Mouse (Mus musculus): ENCODE data around the gene Exoc3l. TPM values are rescaled to one million over a fixed set of nuclear protein-coding genes. Genes with fewer than 3 reads are reported as not detected.

The Exoc3l gene
- total RNA-seq, 2 experiments from 2014 or later: 6.0 to 7.2 TPM

DNA sequence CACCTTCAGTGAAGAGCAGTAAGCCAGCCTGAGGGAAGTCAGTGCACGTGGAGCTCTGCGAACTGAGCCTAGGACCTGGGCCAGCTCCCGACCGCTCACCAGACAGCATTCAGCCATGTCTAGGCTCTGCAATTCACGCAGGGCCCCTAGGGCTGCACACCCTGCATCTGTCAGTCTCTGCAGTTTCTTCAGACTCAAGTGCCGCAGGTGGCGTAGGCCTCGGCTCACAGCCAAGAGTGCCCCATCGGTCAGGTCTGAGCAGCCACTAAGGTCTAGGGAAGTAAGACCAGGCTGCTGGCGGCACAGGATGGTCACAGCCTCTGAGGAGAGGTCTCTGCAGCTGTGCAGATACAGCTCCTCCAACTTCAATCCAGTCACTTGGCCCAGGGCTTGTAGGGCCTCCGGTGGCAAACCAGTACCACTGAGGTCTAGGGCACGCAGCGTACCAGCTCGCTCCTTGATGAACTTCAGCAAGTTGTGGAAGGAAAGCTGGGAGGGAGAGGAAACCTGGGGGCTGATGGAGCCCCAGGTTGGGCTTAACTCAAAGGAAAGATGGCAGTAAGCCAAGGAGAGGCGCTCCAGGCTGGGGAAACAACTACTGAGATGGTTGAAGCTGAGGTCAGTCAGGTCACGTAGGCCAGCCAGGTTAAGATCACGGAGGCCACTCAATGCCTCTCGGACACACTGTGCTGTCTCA is 19.3 kb upstream of the Exoc3l start:
- intact Hi-C loops (cut with DNase I): no loop called here
- no peak for DNase-seq

DNA sequence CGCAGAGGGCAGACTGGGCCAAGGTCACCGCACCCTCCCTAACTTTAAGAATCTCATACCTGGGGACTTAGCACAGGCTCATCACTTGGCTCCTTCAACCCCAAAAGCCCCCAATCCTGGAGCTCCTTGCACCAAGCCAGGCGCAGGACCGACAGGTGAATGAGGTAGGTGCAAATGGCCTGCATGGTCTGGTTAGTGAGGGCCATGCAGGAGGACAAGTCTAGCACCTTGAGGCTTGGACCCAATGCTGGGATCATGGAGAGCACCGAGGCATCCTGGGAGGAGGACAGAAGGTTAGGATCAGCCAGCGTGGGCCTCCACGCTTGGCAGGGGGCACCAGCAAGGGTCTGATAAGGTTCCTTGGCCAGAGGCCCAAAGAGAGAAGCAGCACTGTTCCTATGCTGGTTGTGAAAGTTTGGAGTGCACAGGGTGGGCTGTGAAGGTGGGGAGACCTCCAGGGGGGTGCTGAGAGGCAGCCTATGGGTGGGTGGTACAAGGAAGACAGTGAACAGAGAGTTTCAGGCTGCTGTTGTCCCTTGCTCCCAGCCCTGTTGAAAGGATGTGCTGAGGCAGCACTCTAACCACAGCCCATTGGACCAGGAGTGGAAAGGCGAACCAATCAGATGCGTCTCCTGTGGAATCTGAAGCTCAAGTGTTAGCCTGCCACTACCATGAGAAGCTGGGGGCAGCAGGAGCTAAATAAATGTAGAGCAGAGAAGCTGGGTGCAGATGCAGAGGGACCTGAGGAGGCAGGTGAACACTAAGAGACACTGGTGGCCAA is 17.9 kb upstream of the Exoc3l start:
- intact Hi-C loops (cut with DNase I): no loop called here
- DNase-seq: no peak

DNA sequence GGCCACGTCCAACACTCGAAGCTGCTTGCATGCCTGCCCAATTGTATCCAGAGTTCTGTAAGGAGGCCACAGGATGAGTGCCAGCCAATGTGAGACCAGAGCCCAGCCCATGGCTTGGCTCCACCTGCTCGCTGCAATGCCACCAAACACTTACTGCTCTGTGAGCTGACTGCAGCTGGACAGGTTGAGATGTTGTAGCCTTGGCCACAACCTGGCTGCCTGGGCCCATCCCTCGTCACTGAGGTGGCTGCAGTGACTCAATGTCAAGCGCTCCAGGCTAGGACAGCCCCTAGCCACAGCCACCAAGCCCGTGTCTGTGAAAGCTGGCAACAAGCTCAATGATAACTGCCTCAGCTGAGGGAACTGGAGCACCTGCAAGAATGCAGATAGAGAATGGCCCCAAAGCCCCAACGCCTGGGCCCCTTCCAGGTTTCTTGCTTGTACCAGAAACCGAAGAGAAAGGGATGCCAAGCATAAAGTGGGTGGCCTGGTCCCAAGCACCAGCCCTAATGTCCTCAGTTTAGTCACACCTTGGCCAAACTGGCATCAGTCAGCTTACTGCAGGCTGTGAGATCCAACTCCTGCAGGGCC is 17.1 kb upstream of the Exoc3l start:
- intact Hi-C loops (cut with DNase I): no loop called here
- no peak for DNase-seq

DNA sequence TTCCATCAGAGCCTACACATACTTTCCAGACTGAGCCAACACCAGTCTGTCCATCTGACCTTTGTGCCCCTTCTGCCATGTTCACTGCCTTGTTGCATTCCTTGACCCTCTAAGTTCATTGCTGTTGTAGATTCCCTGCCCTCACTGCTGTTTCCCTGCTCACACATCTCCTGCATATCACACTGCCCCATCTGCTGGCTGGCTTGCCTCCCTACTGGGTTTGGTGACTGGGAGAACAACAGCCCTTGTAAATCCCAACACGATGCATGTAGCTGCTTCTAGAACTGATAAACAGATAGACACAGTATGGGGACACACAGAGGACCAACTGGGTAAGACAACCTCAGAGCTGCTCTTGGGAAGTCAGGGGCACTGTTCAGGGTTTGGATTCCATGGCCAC is 15.8 kb upstream of the Exoc3l start:
- no peak for DNase-seq
- intact Hi-C loops (cut with DNase I): no loop called here

DNA sequence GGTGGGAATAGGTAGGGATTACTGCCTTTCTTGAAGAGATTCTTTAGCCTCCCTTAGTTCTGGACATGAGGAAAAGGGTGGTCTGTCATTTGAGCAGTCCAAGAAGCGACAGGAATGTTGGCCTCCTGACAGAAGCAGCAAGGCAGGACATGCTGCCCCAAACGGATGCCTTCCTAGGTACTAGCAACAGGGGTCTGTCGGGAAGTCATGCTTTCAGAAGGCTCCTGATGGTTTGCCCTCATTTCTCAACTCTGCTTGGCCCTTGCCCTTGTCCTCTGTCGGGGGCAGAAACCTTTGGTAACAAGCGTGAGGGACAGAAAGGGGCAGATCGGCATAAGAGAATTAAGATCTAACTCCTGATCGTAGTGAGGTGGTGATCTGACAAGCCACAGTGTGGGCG is 14.2 kb upstream of the Exoc3l start:
- intact Hi-C loops (cut with DNase I): no loop called here
- no peak for DNase-seq

DNA sequence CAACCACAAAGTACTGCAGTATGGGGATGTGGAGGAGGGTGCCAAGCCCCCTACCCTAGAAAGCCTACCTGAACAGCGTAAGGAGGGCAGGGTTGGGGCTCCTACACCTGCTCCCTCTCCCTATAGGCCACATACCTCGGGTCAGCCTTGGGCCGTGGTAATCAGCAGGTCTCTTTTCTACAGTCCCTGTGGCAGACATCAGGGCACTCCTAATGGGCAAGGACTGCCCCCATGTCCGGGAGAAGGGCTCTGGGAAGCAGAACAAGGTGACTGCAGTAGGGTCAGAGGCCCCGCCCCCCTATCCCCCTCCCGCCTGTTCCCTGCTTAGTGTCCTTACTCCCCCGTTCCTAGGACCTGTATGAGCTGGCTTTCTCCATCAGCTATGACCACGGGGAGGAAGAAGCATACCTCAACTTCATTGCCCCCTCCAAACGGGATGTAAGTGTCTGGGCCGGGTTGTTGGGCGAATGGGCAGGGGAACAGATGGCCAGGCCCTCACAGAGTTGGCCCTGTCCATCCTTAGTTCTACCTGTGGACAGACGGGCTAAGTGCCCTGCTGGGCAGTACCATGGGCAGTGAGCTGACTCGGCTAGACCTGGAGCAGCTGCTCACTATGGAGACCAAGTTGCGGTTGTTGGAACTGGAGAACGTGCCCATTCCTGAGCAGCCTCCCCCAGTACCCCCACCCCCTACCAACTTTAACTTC is 13.4 kb upstream of the Exoc3l start:
- intact Hi-C loops (cut with DNase I): no loop called here
- peak; percentile 66 for DNase-seq

DNA sequence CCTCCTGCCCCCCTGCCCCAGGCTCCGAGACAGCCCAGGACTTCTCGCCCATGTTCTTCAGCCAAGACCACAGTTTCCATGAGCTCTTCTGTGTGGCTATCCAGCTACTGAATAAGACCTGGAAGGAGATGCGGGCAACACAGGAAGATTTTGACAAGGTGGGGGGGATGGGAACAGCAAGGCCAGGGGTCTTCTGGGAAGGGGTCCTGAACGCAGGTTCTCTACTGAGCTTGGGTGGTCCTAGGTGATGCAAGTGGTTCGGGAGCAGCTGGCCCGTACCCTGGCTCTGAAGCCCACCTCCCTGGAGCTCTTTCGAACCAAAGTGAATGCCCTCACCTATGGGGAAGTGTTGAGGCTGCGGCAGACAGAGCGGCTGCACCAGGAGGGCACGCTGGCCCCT is 12.5 kb upstream of the Exoc3l start:
- no peak for DNase-seq
- intact Hi-C loops (cut with DNase I): no loop called here

DNA sequence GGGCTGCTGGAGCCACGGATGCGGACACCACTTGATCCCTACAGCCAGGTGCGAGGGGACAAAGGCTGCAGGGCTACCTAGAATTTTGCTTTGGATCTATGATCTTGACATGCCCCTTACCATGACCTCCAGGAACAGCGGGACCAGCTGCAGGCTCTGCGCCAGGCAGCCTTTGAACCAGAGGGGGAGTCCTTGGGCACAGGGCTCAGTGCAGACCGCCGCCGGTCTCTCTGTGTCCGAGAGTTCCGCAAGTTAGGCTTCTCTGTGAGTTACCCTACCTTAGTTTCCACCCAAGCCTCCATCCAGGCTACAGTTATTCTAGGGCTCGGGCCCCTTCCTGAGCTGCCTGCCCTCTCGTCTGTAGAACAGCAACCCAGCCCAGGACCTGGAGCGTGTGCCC is 11.8 kb upstream of the Exoc3l start:
- DNase-seq: no peak
- intact Hi-C loops (cut with DNase I): no loop called here

DNA sequence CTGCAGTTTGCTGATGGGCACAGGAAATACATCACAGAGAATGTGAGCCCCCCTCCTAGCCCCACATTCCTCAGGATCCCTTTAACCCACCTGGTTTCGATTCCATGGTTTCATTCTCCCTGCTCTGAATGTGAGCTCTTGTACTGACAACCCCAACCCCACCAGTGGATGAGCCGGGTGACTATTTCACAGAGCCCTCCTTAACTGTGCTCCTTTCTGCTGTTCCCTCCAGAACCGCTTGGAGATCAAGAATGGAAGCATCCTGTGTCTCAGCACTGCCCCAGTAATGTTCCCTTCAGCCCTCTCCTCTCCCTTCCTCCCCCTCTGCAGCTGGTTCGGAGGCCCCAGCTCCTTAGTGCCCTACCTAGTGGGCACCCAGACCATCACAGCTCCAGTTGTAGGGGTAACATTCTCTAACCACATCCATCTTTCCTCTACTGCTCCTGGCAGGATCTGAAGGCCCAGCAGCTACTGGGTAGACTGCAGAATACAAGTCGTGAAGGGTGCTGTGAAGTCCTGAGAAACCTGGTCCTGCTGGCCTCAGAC is 10.3 kb upstream of the Exoc3l start:
- intact Hi-C loops (cut with DNase I): no loop called here
- no peak for DNase-seq

DNA sequence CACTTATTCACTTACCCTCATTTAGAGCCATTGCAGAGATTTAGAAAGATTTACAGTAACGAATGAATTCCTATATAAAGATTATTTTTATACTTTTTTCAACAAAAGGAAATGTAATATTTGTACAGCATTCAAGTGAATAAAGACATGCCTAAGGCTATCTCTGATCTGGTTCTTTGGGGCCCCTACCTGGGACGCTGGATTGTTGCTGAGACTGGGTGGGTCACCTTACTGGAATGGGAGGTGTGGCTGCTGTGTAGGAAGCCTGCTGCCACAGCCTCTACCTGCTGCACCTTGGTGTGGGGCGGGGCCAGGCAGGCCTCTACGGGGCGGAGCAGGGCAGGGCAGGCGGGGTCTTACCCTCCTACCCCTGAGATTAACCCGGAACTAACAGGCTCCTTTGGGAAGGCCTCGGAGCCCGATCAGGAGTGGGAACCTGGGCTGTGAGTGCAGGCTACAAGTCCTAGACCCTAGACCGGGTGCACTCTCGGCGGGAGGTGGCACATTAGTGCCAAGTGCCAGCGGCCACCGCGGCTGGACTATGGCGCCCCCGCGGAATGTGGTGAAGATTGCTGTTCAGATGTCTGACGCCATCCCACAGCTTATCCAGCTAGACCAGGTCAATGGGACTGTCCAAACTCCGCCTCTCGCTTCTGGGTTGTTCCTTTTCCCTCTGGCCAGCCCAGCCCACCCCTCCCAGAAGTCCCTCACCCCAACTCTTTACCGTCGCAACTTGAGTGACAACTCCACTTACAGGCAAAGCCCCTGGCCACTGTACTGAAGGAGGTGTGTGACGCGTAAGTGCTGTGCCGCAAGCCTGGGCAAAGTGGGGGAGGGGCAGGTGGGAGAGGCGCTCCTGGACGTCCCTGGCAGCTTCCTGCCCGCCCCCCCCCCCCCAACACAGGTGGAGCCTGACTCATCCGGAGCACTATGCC is 9.6 kb upstream of the Exoc3l start, which contains the start of gene Elmo3:
Gene Elmo3, plus strand, starts transcription at position 391 of the 935 bp plus-strand sequence.
- DNase-seq: peak; percentile 65
- intact Hi-C loops (cut with DNase I): no loop called here

DNA sequence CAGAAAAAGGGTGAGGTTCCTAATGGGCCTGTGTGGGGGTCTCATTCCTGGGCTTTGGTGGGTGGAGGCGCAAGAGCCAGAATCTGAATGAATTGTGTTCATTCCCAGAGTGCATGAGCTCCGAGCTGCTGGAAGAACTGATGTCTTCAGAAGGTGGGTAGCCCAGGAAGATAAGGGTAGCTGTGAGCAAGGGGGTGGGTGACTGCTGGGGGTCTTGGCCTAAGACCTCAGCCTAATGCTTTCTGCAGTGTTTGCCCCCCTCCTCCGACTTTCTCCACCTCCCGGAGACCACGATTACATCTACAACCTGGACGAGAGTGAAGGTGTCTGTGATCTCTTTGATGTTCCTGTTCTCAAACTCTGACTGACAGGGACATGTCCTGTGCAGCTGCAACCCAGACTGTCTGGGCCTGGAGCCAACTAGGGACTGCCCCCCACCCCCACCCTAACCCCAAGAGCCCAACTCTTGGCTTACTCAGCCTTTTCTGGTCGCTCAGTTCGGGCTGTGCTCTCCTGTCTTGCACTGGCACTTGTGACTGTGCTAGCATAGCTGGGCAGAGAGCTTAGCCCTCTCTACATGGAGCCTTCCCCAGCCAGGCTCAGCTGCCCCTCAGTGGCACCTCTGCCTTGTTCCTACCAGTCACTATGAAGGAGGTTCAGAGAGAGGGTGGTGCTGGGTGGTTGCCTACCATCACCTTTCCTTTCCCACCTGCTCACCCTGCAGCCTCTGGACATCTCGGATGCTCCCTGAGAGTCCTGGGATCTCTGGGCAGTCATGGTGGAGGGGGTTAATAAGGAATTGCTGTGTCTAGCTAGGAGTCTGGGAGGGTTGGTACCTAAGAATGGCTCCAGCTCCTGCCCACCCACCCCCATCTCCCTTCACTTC is 8.7 kb upstream of the Exoc3l start:
- intact Hi-C loops (cut with DNase I): no loop called here
- DNase-seq: no peak

DNA sequence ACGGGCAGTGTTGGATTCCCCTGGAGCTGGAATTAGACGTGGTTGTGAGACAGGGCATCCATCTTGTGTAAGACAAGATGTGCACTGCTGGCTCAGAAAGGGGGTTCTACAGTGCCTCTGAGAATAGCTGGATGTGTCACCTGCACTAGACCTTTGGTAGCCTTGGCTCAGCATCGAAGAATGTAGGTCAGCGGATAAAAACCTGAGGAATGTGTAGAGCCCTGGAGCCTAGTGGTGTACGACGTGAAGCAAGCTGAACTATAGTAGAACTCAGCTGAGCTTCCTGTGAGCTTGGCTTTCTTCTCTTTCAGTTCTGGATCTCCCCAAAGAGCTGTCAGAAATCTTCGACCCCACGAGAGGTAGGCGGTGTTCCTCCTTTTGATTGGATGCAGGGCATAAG is 8.0 kb upstream of the Exoc3l start:
- DNase-seq: no peak
- intact Hi-C loops (cut with DNase I): no loop called here

DNA sequence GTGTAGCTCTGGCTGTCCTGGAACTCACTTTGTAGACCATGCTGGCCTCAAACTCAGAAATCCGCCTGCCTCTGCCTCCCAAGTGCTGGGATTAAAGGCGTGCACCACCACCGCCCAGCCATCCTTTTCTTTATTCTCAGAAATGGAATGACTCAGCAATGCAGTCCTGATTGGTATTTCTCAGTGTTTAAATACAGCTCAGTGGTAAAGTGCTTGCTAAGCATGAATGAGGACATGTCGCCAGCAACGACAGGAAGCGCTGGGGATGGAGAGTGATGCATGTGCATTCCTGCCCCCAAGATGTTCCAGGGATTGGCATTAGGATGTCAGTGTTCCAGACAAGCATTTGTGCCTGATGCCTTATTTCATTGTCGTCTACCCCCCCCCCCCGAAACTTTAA is 7.5 kb upstream of the Exoc3l start:
- intact Hi-C loops (cut with DNase I): no loop called here

DNA sequence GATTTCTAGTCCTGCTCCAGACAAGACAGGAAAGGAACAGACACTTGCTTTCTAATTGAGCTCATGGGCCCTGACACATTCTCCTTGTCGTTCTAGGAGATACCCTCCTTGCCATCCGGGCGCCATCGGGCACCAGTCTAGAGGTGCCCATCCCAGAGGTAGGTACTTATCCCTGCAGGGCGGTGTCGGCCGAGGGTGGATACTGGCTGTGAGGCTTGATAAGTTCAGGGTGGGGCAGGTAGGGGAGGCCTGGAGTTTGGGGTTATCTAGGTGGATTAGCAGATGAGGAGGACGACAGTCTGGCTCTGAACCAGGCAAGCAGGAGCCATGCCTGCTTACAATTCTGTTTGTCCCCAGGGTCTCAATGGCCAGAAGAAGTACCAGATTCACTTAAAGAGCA is 4.1 kb upstream of the Exoc3l start:
- intact Hi-C loops (cut with DNase I): no loop called here

More for the DNA sequence above, 7.5 kb upstream of the Exoc3l start:
- no peak for DNase-seq

DNA sequence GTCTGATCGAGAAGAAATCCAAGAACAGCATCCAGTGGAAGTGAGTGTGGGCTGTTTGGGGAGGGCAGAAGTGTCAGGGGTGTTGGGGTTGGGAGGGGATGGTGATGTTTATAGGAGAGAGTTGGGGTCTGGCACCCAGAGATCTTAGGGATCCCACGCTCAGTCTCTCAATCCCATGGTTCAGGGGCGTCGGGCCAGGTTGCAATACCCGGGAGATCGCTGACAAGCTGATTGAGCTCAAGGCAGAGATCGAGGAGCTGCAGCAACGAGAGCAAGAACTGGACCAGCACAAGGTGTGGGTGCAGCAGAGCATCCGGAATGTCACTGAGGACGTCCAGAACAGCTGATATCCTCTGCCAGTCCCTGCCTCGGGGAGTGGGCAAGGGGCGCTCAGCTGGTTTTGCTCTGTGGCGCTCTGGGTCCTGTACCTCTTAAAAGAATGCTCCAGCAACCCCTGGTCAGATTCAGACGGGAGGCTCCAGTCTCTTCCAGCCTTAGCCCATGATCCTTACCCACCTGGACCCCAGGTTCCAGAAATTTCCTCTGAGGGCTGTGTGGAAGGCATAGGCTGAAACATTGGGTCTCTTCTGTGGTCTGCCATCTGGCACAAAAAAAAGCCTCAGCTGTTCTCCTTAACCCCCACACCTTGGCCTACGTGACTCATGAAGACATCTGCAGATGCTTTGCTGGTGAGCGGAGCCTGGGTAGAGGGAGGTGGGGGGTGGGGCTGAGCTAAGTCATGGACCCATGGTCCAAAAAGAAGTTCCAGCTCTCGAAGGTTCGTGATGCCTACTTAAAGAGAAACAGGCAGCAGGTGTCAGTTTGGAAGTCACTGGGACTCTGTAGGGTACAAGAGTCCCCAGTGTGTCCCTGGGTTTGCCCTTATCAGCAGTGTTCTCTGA is 2.7 kb upstream of the Exoc3l start:
- no peak for DNase-seq
- intact Hi-C loops (cut with DNase I): no loop called here

More for the DNA sequence above, 4.1 kb upstream of the Exoc3l start:
- DNase-seq: no peak

DNA sequence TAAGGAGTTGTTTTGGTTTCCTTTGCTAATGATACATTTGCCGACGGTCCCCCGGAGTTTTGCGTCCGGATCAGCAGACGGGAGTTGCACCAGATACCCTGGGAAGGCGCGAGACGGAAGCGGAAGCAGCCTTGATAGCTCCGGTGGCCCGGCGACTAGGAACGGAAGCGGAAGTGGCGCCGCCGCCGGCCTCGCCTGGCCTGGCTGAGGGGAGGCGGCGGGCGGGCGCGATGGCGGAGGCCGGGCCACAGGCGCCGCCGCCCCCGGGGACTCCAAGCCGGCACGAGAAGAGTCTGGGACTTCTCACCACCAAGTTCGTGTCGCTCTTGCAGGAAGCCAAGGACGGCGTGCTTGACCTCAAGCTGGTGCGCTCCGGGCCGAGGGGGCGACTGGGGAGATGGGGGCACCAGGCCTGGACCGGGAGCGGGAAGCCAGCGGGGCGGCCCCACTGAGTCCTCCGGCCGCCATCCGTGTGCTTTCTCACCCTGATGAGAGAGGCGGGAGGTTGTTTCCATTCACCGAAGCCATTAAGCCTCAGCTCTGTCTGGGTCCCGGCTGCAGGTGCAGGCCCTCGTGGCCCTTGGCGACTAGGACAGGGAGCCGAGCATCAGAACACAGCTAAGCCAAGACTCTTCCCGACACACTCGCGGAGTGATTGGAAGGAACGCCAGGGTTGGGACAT is 1.8 kb upstream of the Exoc3l start, which contains the start of gene E2f4:
Gene E2f4, plus strand, starts transcription at position 153 of the 682 bp plus-strand sequence.
- DNase-seq: peak; percentile 91
- intact Hi-C loops (cut with DNase I): no loop called here

DNA sequence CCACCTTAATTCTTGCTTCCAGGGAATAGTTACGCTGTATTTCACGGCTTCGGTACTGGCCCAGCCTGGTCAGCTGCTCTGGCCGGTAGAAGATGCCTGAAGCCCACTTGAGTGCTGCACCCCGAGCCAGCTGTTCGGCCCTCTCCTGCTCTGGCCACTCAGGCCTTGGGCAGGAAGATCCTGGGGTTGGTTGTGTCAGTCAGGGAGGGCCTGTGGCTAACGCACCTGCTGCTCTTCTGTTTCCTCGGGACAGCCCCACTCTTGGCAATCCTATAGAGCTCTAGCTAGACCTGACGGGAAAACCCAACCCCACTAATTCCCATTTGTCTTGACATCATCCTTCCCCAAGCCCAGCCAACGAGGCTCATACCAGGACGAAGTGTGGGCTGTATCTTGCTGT is 645 bp downstream of the Exoc3l start:
- no peak for DNase-seq
- intact Hi-C loops (cut with DNase I): no loop called here

Measured in left cerebral cortex, postnatal 4 days (tissue).